Mouse (Mus musculus): ENCODE results near the gene Prkar2a. TPM values are rescaled to one million over a fixed set of nuclear protein-coding genes. Genes with fewer than 3 reads are reported as not detected.
A peak's percentile ranks its signal among the peaks of the same experiment; 100 is the strongest.

Prkar2a gene
- total RNA-seq, 1 experiment from 2014 or later: 13.1 TPM

- ATAC-seq (replicated peaks; ENCODE audit: insufficient number of reproducible peaks, low FRiP score, low TSS enrichment, poor library complexity, severe bottlenecking): no peak
These were observed 52.9 kb downstream of the Prkar2a start for GRCm38 (mm10) chr9:108742048-108742447.

- ATAC-seq (replicated peaks; ENCODE audit: insufficient number of reproducible peaks, low FRiP score, low TSS enrichment, poor library complexity, severe bottlenecking): no peak
These were observed 57.9 kb downstream of the Prkar2a start for GRCm38 (mm10) chr9:108746876-108747499.

GRCm38 (mm10) chr9:108747694-108748093 lies 58.6 kb downstream of the Prkar2a start:
- ATAC-seq (replicated peaks; ENCODE audit: insufficient number of reproducible peaks, low FRiP score, low TSS enrichment, poor library complexity, severe bottlenecking): no peak

GRCm38 (mm10) chr9:108748600-108749183 lies 59.6 kb downstream of the Prkar2a start:
- no peak for ATAC-seq (replicated peaks; ENCODE audit: insufficient number of reproducible peaks, low FRiP score, low TSS enrichment, poor library complexity, severe bottlenecking)

GRCm38 (mm10) chr9:108750616-108751015 lies 61.5 kb downstream of the Prkar2a start:
- no peak for ATAC-seq (replicated peaks; ENCODE audit: insufficient number of reproducible peaks, low FRiP score, low TSS enrichment, poor library complexity, severe bottlenecking)

GRCm38 (mm10) chr9:108752142-108752920 lies 63.2 kb downstream of the Prkar2a start:
- no peak for ATAC-seq (replicated peaks; ENCODE audit: insufficient number of reproducible peaks, low FRiP score, low TSS enrichment, poor library complexity, severe bottlenecking)

- peak; percentile 56; the same call in 1 of the 2 replicates for ATAC-seq (replicated peaks; ENCODE audit: insufficient number of reproducible peaks, low FRiP score, low TSS enrichment, poor library complexity, severe bottlenecking)
These were observed 64.2 kb downstream of the Prkar2a start for GRCm38 (mm10) chr9:108753326-108753725.

- no peak for ATAC-seq (replicated peaks; ENCODE audit: insufficient number of reproducible peaks, low FRiP score, low TSS enrichment, poor library complexity, severe bottlenecking)
These were observed 64.9 kb downstream of the Prkar2a start for GRCm38 (mm10) chr9:108753976-108754375.

- no peak for ATAC-seq (replicated peaks; ENCODE audit: insufficient number of reproducible peaks, low FRiP score, low TSS enrichment, poor library complexity, severe bottlenecking)
These were observed 65.3 kb downstream of the Prkar2a start for GRCm38 (mm10) chr9:108754423-108754822.

- ATAC-seq (replicated peaks; ENCODE audit: insufficient number of reproducible peaks, low FRiP score, low TSS enrichment, poor library complexity, severe bottlenecking): no peak
These were observed 68.3 kb downstream of the Prkar2a start for GRCm38 (mm10) chr9:108757406-108757805.

- no peak for ATAC-seq (replicated peaks; ENCODE audit: insufficient number of reproducible peaks, low FRiP score, low TSS enrichment, poor library complexity, severe bottlenecking)
These were observed 70.0 kb downstream of the Prkar2a start for GRCm38 (mm10) chr9:108759121-108759520.

GRCm38 (mm10) chr9:108759805-108760204 lies 70.7 kb downstream of the Prkar2a start:
- ATAC-seq (replicated peaks; ENCODE audit: insufficient number of reproducible peaks, low FRiP score, low TSS enrichment, poor library complexity, severe bottlenecking): no peak

DNA sequence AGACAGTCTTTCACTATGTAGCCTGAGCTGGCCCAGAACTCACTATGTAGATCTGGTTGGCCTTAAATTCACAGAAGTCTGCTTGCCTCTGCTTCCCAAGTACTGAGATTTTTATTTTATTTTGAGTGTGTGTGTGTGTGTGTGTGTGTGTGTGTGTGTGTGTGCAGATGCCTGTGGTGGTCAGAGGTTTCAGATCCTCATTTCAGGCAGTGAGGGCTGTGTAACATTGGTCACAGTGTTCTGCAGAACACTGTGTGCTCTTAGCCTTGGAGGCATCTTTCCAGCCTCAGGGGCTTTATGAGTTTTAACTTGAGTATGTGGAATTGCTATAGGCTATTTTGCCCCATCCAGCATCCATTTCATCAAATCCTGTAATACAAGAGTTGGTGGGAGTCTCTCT lies 72.4 kb downstream of the Prkar2a start:
- ATAC-seq (replicated peaks; ENCODE audit: insufficient number of reproducible peaks, low FRiP score, low TSS enrichment, poor library complexity, severe bottlenecking): no peak

DNA sequence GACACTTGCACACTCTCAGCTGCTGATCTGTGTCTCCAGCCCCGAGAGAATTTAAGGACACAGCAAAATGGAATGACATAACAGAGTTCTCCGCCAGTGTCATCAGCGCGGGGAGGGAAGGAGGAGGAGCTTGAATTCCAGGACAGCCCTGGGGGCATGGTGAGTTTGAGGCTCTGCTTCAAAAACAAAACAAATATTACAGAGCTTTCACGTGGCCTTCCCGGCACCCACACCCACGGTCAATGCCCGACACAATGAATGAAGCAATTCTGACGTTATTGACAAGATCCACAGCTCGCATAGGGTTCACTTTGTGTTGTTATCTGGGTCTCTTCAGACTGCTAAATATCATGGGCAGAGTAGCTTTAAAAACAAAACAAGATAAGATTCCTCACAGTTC lies 75.9 kb downstream of the Prkar2a start:
- no peak for ATAC-seq (replicated peaks; ENCODE audit: insufficient number of reproducible peaks, low FRiP score, low TSS enrichment, poor library complexity, severe bottlenecking)

- ATAC-seq (replicated peaks; ENCODE audit: insufficient number of reproducible peaks, low FRiP score, low TSS enrichment, poor library complexity, severe bottlenecking): no peak
These were observed 87.5 kb downstream of the Prkar2a start for GRCm38 (mm10) chr9:108776614-108777013.

- no peak for ATAC-seq (replicated peaks; ENCODE audit: insufficient number of reproducible peaks, low FRiP score, low TSS enrichment, poor library complexity, severe bottlenecking)
These were observed 88.2 kb downstream of the Prkar2a start for GRCm38 (mm10) chr9:108777276-108777675.

DNA sequence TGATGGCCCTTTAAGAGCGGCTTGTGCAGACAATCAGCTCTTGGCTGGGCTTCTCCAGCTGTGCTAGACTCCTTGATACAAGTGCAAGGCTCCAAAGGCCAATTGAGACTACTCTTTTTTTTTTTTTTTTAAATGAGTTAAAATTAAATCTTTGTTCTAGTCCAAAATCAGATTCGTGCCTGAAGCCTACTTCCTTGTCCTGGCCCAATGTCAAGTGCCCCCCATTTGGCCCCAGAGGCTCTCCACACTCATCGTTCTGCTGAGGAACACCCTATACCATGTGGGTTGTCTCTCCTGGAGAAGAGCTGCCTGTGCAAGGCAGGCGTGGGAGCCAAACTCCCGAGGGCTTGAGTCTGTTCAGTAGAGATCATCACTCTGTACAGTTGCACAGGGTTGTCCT lies 91.8 kb downstream of the Prkar2a start:
- no peak for ATAC-seq (replicated peaks; ENCODE audit: insufficient number of reproducible peaks, low FRiP score, low TSS enrichment, poor library complexity, severe bottlenecking)

- no peak for ATAC-seq (replicated peaks; ENCODE audit: insufficient number of reproducible peaks, low FRiP score, low TSS enrichment, poor library complexity, severe bottlenecking)
These were observed 92.8 kb downstream of the Prkar2a start for GRCm38 (mm10) chr9:108781891-108782290.

DNA sequence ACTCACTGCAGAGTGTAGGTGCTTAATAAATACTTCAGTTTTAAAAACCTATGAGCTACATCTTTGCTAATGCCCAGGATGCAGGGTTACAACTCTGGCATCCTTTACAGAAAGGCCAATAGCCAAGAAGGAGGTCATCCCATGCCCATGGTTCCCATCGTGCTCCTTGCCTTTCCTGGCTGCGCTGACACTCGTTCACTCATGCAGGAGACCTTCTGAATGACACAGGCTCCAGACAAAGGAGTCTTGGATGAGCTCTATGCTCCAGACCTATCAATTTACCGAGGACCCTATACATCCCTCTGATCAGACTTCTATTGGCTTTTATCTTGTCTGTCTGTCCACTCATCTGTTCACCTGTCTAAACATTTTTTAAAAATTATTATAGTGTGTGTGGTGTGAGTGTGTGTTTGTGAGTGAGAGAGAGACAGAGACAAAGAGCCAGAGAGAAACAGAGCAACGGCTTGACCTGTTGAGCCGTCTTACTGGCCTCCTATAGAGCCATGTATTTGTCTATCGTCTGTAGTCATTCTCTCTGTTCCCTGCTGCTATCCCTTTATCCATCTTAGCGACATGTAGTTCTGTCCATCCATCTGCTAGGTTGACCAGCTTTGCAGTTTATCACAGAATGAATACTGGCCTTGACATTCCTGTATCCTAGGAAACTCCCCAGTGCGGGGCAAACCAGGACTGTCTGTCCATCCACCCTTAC lies 93.9 kb downstream of the Prkar2a start:
- peak; percentile 6; the same call in 1 of the 2 replicates for ATAC-seq (replicated peaks; ENCODE audit: insufficient number of reproducible peaks, low FRiP score, low TSS enrichment, poor library complexity, severe bottlenecking)
